Mouse (Mus musculus): ENCODE data around the gene Blm.
"Not testable (repeated sequence)": the region's sequence is repeated elsewhere in the genome, so short reads cannot be mapped to it uniquely, and the experiment has no call there.

The Blm gene

GRCm38 (mm10) chr7:80531087-80531486 is 3.8 kb downstream of the Blm start:
- DNase-seq = no peak

DNA sequence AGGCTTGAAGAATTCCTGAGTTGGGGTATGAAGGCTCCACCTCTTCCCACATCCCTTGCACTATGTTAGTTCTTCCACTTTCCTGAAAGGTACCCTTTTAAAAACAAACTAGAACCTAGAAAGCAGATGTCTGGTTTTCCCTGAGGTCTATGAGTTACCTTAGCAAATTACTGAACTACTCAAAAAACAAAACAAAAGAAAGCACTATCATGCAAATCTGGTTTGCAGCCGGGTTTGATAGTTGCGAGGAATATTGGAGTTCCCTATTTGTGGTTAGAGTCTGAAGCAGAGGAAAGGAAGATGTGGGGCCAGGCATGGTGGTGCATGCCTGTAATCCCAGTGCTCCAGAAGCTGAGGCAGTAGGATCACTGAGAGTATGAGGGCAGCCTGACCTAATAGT is 4.3 kb downstream of the Blm start:
- DNase-seq = no peak

- DNase-seq = no peak
These were observed 8.2 kb downstream of the Blm start for GRCm38 (mm10) chr7:80526698-80527097.

- DNase-seq = no peak
These were observed 22.4 kb downstream of the Blm start for GRCm38 (mm10) chr7:80512408-80513085.

DNA sequence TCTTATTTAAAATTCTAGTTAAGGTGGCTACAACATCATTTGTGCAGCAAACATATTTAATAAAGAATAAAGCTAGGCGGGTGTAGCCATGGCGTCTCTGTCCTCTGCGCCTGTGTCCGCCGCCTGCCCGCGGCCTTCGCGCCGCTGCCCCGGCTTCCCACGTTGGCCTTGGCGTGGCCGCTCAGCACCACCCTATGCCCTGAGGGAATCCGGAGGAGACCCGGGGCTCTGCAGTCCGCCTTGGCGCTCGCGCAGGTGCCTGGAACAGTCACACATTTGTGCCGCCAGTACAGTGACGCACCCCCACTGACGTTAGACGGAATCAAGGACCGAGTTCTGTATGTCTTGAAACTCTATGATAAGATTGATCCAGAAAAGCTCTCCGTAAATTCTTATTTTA is 27.2 kb downstream of the Blm start:
- not testable (repeated sequence) for DNase-seq

GRCm38 (mm10) chr7:80506007-80506406 is 28.9 kb downstream of the Blm start:
- DNase-seq = peak in 1 of 2 experiments; percentile 1

DNA sequence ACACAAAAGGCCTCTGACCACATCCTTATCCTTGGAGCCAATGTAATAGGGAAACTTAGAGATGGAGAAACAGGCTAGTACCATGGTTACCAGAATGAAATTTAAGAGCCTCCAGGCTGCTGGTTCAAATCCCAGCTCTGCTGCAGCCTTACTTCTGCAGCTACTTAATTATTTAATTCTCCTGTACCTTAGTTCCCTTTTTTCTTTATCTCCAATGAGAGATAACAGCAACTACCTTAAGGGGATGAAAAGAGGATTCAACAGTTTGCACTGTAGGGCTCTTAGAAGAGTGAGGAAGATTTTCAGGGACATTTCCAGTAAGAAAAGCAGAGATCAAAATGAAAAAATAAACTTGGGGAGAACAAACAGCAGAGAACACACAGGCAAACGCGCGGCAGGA is 30.0 kb downstream of the Blm start:
- DNase-seq = no peak

DNA sequence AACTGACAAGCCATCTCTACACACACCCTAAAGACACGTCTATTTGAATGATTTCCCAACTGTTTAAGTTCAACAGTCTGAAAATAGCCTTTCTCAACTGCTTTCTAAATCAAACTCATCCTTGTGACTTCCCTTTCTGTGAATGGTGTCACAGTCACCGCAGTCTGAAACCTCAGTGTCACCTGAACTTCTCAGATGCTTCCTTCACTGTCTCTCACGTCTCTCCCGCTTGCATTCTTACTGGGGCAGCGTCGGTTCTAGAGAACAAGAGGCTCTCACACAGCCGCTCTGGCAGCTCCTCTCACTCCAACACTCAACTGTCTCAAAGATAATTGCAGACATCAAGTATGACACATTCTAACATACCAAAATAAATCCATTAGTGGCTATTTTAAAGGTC is 33.9 kb downstream of the Blm start:
- no peak for DNase-seq

DNA sequence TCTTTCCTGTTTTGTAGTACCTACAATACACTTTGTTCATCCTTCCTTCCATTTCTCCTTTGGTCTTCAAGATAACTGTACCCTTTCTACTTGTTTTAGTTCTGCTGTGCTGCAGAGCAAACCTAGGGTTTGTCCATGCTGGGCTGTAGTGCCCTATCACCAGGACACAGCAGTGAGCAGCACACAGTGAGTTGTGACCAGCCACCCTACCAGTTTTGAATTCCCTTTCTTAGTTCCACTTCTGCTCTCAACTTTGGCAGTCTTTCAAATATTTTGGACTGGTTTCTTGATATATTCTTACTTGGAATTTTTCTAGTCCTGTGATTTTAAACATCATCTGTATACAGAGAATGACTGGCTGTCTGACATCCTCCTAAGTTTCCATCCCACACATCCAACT is 34.8 kb downstream of the Blm start:
- DNase-seq = no peak

GRCm38 (mm10) chr7:80499190-80499962 is 35.5 kb downstream of the Blm start:
- DNase-seq = no peak

- no peak for DNase-seq
These were observed 38.3 kb downstream of the Blm start for GRCm38 (mm10) chr7:80496656-80497055.

GRCm38 (mm10) chr7:80495210-80495609 is 39.7 kb downstream of the Blm start:
- no peak for DNase-seq

- DNase-seq = no peak
These were observed 42.9 kb downstream of the Blm start for GRCm38 (mm10) chr7:80491995-80492394.

- no peak for DNase-seq
These were observed 43.8 kb downstream of the Blm start for GRCm38 (mm10) chr7:80491086-80491485.

DNA sequence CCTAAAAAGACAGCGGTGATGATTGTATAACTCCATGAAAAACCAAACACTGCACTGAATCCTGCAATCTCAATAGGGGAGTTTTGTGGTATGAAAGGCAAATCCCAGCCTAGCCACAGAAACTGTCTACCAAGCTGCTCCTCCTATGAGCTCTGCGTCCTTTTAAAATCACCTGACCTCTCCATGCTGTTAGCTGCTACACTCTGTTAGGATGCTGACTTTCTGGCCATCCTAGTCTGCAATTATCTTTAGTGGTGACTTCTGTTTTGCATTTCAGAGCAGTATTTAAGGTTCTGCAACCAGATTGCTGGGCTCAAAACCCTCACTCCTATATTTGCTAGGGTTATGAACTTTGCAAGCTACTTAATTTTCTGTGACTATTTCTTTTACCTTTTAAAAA is 44.6 kb downstream of the Blm start:
- DNase-seq = no peak

DNA sequence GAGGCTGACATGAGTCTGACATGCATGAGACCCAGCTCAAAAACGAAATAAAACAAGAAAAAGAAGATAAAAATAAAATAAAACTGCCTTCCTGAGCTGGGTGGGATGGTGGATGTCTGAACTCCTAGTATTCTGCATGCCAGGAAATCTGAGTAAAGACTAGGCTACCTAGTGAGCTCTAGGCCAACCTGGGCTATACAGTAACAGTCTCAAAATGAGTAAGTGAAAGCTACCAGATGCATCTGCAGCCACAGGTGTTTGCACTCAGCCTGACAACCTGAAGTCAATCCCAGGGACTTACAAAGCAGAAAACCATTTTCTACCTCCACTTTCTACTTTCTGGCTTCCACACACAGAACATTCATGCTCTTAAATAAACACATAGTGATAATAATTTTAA is 45.5 kb downstream of the Blm start:
- DNase-seq = no peak

GRCm38 (mm10) chr7:80487239-80487638 is 47.7 kb downstream of the Blm start:
- no peak for DNase-seq

DNA sequence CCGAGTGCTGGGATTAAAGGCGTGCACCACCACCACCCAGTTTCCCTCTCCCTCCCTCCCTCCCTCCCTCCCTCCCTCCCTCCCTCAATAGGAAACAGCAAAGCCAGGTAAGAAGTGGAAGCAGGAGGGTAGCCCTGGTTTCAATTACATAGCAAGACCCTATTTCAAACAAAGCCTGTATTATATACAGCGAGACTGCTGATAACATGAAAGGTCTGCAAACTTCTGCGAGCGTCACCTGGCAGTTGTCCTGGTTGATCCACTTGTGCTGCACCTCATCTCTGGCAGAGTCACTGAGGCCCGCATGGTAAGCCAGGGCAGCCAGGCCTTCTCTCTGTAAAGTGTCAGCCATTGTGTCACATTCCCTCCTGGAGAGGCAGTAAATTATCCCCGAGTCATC is 54.8 kb downstream of the Blm start:
- no peak for DNase-seq

DNA sequence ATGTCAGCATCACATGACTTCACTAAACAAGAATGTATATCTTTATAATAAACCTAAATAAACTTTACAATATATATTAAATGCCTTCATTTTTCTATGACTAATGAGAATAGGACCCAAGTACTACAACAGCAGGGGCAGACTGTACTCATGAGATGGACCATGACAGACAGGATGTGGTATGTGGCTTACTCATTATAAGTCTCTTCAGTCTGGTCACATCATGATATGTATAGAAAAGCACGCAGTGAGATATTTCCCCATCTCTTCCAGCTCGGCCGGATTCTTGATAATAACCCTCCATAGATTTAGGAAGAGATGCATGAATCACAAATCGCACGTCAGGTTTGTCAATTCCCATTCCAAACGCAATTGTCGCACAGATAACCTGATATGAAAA is 61.1 kb downstream of the Blm start:
- no peak for DNase-seq

GRCm38 (mm10) chr7:80468851-80469250 is 66.1 kb downstream of the Blm start:
- DNase-seq = no peak

GRCm38 (mm10) chr7:80467334-80467733 is 67.6 kb downstream of the Blm start:
- no peak for DNase-seq

DNA sequence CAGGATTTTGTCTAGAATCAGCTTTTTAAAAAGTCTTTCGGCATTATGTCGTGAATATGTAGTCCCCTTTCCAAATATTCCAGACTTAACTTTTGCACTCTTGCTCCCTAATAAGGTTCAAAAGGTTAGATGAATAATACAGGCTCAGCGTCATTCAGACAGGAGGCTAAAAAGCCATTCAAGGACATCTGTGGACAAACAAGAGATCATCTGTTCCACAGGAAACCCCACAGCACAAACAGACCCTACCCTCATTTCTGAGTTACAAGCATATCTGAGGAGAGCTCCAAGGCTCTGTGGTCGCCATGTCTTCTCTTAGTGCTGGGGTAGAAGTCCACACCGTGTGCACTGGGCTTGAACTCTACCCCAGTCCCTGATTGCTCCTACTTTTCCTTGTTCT is 70.1 kb downstream of the Blm start:
- no peak for DNase-seq

GRCm38 (mm10) chr7:80461891-80462290 is 73.0 kb downstream of the Blm start:
- DNase-seq = no peak

DNA sequence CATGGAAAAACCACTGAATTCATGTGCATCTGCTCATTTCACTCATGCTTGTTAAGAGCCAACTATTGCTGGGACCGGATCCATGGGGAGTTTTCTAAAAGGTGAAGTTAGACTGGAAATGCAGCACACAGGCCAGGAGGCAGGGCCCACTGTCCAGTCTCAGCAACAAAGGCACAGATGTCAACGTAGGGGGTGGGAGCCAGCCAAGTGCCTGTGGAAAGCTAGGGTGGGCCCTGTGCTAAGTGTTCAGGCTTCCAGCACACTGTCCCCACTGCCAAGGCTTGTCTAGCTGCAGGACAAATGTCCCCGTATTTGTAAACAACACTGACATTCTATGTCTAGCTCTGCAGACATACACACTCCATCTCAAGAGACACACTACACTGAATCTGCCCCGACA is 74.0 kb downstream of the Blm start:
- no peak for DNase-seq

- peak; percentile 26 to 68 for DNase-seq
These were observed 74.7 kb downstream of the Blm start for GRCm38 (mm10) chr7:80460199-80460598.

Data from kidney, postnatal 36 days (tissue).